Mouse (Mus musculus): ENCODE measurements around the gene Stam2. TPM values are rescaled to one million over a fixed set of nuclear protein-coding genes. Genes with fewer than 3 reads are reported as not detected.
A peak's percentile ranks its signal among the peaks of the same experiment; 100 is the strongest.

Gene Stam2
- total and polyA plus RNA-seq, 2 experiments from 2014 or later: 27.3 to 27.5 TPM

GRCm38 (mm10) chr2:52772774-52773393, 30.8 kb upstream of the Stam2 start:
- no peak overlapping the region for H3K27ac ChIP-seq (ENCODE audit: low read depth, low read length)
- no peak overlapping the region for H3K4me2 ChIP-seq (ENCODE audit: low read depth, low read length, poor library complexity, severe bottlenecking)
- DNase-seq (ENCODE audit: low spot score) (no peak), ATAC-seq (ENCODE audit: low FRiP score) (no peak)
- no peaks in the 10 kb centered on the region for H3K4me1 ChIP-seq (ENCODE audit: insufficient read depth, low read length)
- no peaks in the 10 kb centered on the region for H3K36me3 ChIP-seq (ENCODE audit: insufficient read depth, low read length)
- H3K27me3 ChIP-seq (ENCODE audit: insufficient read depth, low read length): no peaks in the 10 kb centered on the region
- H3K9me3 ChIP-seq (ENCODE audit: low read length): no peaks in the 10 kb centered on the region
- TF ChIP-seq CTCF (IDR thresholded peaks at IDR 0.05): no peak
- H3K4me3 ChIP-seq (ENCODE audit: low read depth, low read length): no peak overlapping the region
- no peak overlapping the region for H3K9ac ChIP-seq (replicated peaks; ENCODE audit: low read length, poor library complexity, severe bottlenecking)
- 18% methylated on average over 4 of the region's 5 CpGs for WGBS

GRCm38 (mm10) chr2:52765130-52765529, 23.0 kb upstream of the Stam2 start:
- ATAC-seq (ENCODE audit: low FRiP score) (no peak), DNase-seq (ENCODE audit: low spot score) (no peak)
- 95% methylated on average over 6 of the region's 6 CpGs for WGBS
- no peaks in the 10 kb centered on the region for H3K36me3 ChIP-seq (ENCODE audit: insufficient read depth, low read length)
- H3K4me1 ChIP-seq (ENCODE audit: insufficient read depth, low read length): no peaks in the 10 kb centered on the region
- TF ChIP-seq CTCF (IDR thresholded peaks at IDR 0.05): no peak
- no peak overlapping the region for H3K9ac ChIP-seq (replicated peaks; ENCODE audit: low read length, poor library complexity, severe bottlenecking)
- no peak overlapping the region for H3K4me3 ChIP-seq (ENCODE audit: low read depth, low read length)
- no peaks in the 10 kb centered on the region for H3K27me3 ChIP-seq (ENCODE audit: insufficient read depth, low read length)
- H3K27ac ChIP-seq (ENCODE audit: low read depth, low read length): no peak overlapping the region
- no peak overlapping the region for H3K4me2 ChIP-seq (ENCODE audit: low read depth, low read length, poor library complexity, severe bottlenecking)
- H3K9me3 ChIP-seq (ENCODE audit: low read length): no peaks in the 10 kb centered on the region

GRCm38 (mm10) chr2:52763891-52764290, 21.8 kb upstream of the Stam2 start:
- Histone ChIP-seq H3K4me1 (ENCODE audit: insufficient read depth, low read length) (no peaks in the 10 kb centered on the region), H3K9ac (replicated peaks; ENCODE audit: low read length, poor library complexity, severe bottlenecking) (no peak overlapping the region), H3K36me3 (ENCODE audit: insufficient read depth, low read length) (no peaks in the 10 kb centered on the region), H3K27me3 (ENCODE audit: insufficient read depth, low read length) (no peaks in the 10 kb centered on the region), H3K4me2 (ENCODE audit: low read depth, low read length, poor library complexity, severe bottlenecking) (no peak overlapping the region), H3K4me3 (ENCODE audit: low read depth, low read length) (no peak overlapping the region), H3K27ac (ENCODE audit: low read depth, low read length) (no peak overlapping the region), H3K9me3 (ENCODE audit: low read length) (no peaks in the 10 kb centered on the region)
- no peak for TF ChIP-seq CTCF (IDR thresholded peaks at IDR 0.05)
- DNase-seq (ENCODE audit: low spot score) (no peak), ATAC-seq (ENCODE audit: low FRiP score) (no peak)
- WGBS: 87% methylated on average over 14 of the region's 14 CpGs

- Histone ChIP-seq H3K4me2 (ENCODE audit: low read depth, low read length, poor library complexity, severe bottlenecking) (peak overlapping the region; percentile 41), H3K4me3 (ENCODE audit: low read depth, low read length) (no peak overlapping the region), H3K4me1 (ENCODE audit: insufficient read depth, low read length) (no peaks in the 10 kb centered on the region), H3K9me3 (ENCODE audit: low read length) (no peaks in the 10 kb centered on the region), H3K9ac (replicated peaks; ENCODE audit: low read length, poor library complexity, severe bottlenecking) (no peak overlapping the region), H3K27me3 (ENCODE audit: insufficient read depth, low read length) (no peaks in the 10 kb centered on the region), H3K27ac (ENCODE audit: low read depth, low read length) (no peak overlapping the region), H3K36me3 (ENCODE audit: insufficient read depth, low read length) (no peaks in the 10 kb centered on the region)
- DNase-seq (ENCODE audit: low spot score): peak; percentile 78
- TF ChIP-seq CTCF (IDR thresholded peaks at IDR 0.05): peak; percentile 94
- ATAC-seq (ENCODE audit: low FRiP score): peak; percentile 84
- 11% methylated on average over 12 of the region's 12 CpGs for WGBS
Observed at GRCm38 (mm10) chr2:52763040-52763736, 21.1 kb upstream of the Stam2 start.

- DNase-seq (ENCODE audit: low spot score) (no peak), ATAC-seq (ENCODE audit: low FRiP score) (no peak)
- H3K4me2 ChIP-seq (ENCODE audit: low read depth, low read length, poor library complexity, severe bottlenecking): no peak overlapping the region
- no peak for TF ChIP-seq CTCF (IDR thresholded peaks at IDR 0.05)
- H3K4me1 ChIP-seq (ENCODE audit: insufficient read depth, low read length): no peaks in the 10 kb centered on the region
- H3K36me3 ChIP-seq (ENCODE audit: insufficient read depth, low read length): no peaks in the 10 kb centered on the region
- no peak overlapping the region for H3K9ac ChIP-seq (replicated peaks; ENCODE audit: low read length, poor library complexity, severe bottlenecking)
- WGBS: 71% methylated on average over 7 of the region's 7 CpGs
- no peaks in the 10 kb centered on the region for H3K9me3 ChIP-seq (ENCODE audit: low read length)
- no peak overlapping the region for H3K4me3 ChIP-seq (ENCODE audit: low read depth, low read length)
- no peak overlapping the region for H3K27ac ChIP-seq (ENCODE audit: low read depth, low read length)
- H3K27me3 ChIP-seq (ENCODE audit: insufficient read depth, low read length): no peaks in the 10 kb centered on the region
Observed at GRCm38 (mm10) chr2:52762529-52762928, 20.4 kb upstream of the Stam2 start.

- TF ChIP-seq CTCF (IDR thresholded peaks at IDR 0.05): peak; percentile 73
- 28% methylated on average over 10 of the region's 10 CpGs for WGBS
- Histone ChIP-seq H3K9ac (replicated peaks; ENCODE audit: low read length, poor library complexity, severe bottlenecking) (no peak overlapping the region), H3K4me1 (ENCODE audit: insufficient read depth, low read length) (no peaks in the 10 kb centered on the region), H3K36me3 (ENCODE audit: insufficient read depth, low read length) (no peaks in the 10 kb centered on the region), H3K9me3 (ENCODE audit: low read length) (no peaks in the 10 kb centered on the region), H3K27me3 (ENCODE audit: insufficient read depth, low read length) (no peaks in the 10 kb centered on the region), H3K4me3 (ENCODE audit: low read depth, low read length) (no peak overlapping the region), H3K27ac (ENCODE audit: low read depth, low read length) (no peak overlapping the region), H3K4me2 (ENCODE audit: low read depth, low read length, poor library complexity, severe bottlenecking) (no peak overlapping the region)
- peak; percentile 60 for DNase-seq (ENCODE audit: low spot score)
- ATAC-seq (ENCODE audit: low FRiP score): no peak
Observed at GRCm38 (mm10) chr2:52758627-52759026, 16.5 kb upstream of the Stam2 start.
